Mouse (Mus musculus) gastrocnemius, postnatal 25 days (tissue): ENCODE measurements around the gene Tmc1. TPM values are rescaled to one million over a fixed set of nuclear protein-coding genes. Genes with fewer than 3 reads are reported as not detected.
A peak's percentile ranks its signal among the peaks of the same experiment; 100 is the strongest.

Experiments
- DNase-seq: peaks from one replicate; pipeline ENCODE4 v3.0.0; 2022
- long read RNA-seq, 2 experiments: library from polyadenylated mRNA; stranded (forward); transcript quantifications; one replicate each; pipeline ENCODE4 v2.0.0; 2021
- total RNA-seq, 2 experiments: library from RNA; stranded (reverse); gene quantifications; 1 replicate in 1 of 2; 2 replicates in 1 of 2; pipeline ENCODE4 v1.2.3; 2021

Gene Tmc1
- total RNA-seq, result not detected
- long read RNA-seq, experiment 1, partial matches to known transcripts, result 0 of 2 reads
- long read RNA-seq, experiment 1, other reads (novel, unspliced or antisense), result 2 of 2 reads
- long read RNA-seq, experiment 2, partial matches to known transcripts, result 0 of 1 reads
- long read RNA-seq, experiment 2, other reads (novel, unspliced or antisense), result 1 of 1 reads

- no peak for DNase-seq
Observed at GRCm38 (mm10) chr19:20953874-20954273, at the start of gene Tmc1. Tmc1 (minus strand) TSS chr19:20954202.

- no peak for DNase-seq
Observed at GRCm38 (mm10) chr19:21001552-21001951, 47.5 kb upstream of the Tmc1 start.

- DNase-seq, result no peak
Observed at GRCm38 (mm10) chr19:20979244-20979643, 25.2 kb upstream of the Tmc1 start.

DNA sequence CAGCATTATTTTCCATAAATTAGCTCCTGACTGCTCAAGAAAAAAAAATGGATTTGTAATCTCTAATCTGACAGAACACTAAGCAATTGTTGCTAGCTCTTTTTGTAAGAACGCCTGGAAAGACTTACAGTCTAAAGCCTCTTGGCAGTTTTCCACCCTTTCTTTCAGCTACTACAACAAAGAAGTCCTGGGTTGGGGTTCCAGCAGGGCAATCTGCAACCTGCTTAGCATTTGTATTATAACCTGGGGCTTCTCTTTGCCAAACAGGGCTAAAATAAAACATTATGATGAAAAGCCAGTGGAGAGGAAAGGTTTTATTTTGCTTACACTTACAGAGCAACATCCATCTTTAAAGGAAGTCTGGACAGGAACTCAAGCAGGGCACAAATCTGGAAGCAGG is 24.1 kb upstream of the Tmc1 start:
- no peak for DNase-seq

GRCm38 (mm10) chr19:20971926-20972325 is 17.9 kb upstream of the Tmc1 start:
- DNase-seq, result no peak

- DNase-seq, result no peak
Observed at GRCm38 (mm10) chr19:20954815-20955214, 813 bp upstream of the Tmc1 start.

GRCm38 (mm10) chr19:20944446-20944845 is 9.6 kb downstream of the Tmc1 start:
- no peak for DNase-seq

DNA sequence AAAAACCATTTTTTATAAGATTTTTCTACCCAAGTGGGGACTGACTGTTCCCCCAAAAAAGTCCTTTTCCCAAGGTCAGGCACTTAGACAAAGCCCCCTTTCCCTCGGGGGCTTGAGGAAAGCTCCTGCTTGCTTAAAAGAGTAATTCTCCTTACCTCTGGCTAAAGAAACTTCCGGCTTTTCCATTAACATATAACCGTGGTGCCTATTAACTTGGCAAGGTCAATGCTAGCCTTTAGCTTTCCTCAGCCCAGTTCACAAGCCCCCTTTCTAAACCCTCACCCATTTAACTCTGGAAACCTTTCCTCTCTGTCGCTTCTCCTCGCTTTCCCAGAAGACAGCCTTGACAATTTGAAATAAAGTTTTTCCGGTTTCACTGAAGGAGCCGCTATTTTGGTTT is 29.7 kb downstream of the Tmc1 start:
- no peak for DNase-seq

- no peak for DNase-seq
Observed at GRCm38 (mm10) chr19:20923336-20924211, 30.4 kb downstream of the Tmc1 start.

- DNase-seq, result no peak
Observed at GRCm38 (mm10) chr19:20918241-20918640, 35.8 kb downstream of the Tmc1 start.

GRCm38 (mm10) chr19:20915151-20915550 is 38.9 kb downstream of the Tmc1 start:
- no peak for DNase-seq

- DNase-seq, result no peak
Observed at GRCm38 (mm10) chr19:20910356-20910755, 43.6 kb downstream of the Tmc1 start.

DNA sequence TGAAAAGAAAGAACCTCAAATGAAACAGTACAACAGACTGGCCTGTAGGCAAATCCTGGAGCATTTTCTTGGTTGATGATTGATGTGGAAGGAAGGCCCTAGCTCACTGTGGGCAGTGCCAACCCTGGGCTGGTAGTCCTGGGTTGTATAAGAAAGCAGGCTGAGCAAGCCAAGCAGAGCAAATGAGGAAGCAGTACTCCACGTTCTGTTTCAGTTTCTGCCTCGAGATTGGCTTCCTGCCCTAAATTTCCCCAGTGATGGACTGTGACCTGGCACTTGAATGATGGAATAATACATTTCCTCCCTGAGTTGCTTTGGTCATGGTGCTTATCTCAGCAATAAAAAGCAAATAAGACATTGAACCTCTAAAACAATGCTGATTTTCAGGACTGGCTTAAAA is 72.8 kb downstream of the Tmc1 start:
- no peak for DNase-seq

DNA sequence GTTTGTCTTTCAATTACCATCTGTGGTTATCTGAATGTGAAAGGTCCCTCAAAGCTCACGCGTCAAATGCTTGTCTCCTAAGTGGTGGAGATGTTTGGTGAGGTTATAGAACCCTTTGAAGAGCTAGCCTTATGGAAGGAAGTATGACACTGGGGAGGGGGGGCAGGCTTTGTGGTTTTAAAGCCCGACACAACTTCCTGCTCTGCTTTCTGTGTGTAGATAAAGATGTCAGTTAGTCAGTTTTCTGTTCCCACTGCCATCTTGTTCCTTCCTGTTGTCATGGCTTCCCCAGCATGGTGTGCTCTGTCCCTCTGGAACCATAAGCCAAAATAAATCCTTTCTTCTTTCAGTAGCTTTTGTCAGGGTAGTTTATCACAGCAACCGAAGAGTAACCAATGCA is 78.1 kb downstream of the Tmc1 start:
- no peak for DNase-seq

- DNase-seq, result no peak
Observed at GRCm38 (mm10) chr19:20861779-20862178, 92.2 kb downstream of the Tmc1 start.

DNA sequence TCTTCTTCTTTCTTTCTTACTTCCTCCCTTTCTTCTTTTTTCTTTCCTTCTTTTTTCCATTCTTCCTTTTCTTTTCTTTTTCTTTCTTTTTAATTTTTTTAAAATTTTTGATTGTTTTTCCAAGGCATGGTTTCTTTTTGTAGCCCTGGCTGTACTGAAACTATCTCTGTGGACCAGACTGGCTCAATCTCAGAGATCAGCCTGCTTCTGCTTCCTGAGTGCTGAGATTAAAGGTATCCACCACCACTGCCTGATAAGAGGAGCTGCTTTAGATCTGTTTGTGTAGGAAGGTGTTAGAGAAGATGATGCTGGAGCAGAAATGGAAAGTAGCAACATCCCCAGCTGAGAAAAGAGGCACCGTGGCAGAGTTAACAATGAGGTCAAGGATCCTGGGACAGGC is 93.7 kb downstream of the Tmc1 start:
- no peak for DNase-seq

- DNase-seq, result no peak
Observed at GRCm38 (mm10) chr19:20857819-20858218, 96.2 kb downstream of the Tmc1 start.

DNA sequence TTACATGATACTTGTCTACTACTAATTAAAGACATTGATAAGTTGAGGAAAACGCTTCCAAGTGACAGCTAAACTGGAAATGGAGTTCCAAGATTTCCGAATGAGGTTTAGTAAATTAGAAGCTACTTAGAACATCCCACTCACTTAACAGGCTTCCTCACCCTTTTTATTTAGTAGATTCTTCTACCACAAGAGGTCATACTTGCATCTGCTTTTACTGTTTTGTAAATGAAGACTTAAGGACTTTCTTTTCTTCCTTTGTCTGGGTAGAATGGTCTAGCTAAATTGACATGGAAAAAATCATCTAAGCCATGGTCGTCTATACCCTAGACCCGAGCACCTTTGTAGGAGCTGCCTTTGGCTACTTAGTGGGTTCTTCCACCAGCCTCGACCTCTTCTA is 105.1 kb downstream of the Tmc1 start:
- DNase-seq, result no peak

- no peak for DNase-seq
Observed at GRCm38 (mm10) chr19:20847476-20848073, 106.4 kb downstream of the Tmc1 start.

- no peak for DNase-seq
Observed at GRCm38 (mm10) chr19:20837422-20837821, 116.6 kb downstream of the Tmc1 start.

- peak; percentile 19 for DNase-seq
Observed at GRCm38 (mm10) chr19:20836055-20836845, 117.8 kb downstream of the Tmc1 start.

GRCm38 (mm10) chr19:20834895-20835294 is 119.1 kb downstream of the Tmc1 start:
- DNase-seq, result no peak

DNA sequence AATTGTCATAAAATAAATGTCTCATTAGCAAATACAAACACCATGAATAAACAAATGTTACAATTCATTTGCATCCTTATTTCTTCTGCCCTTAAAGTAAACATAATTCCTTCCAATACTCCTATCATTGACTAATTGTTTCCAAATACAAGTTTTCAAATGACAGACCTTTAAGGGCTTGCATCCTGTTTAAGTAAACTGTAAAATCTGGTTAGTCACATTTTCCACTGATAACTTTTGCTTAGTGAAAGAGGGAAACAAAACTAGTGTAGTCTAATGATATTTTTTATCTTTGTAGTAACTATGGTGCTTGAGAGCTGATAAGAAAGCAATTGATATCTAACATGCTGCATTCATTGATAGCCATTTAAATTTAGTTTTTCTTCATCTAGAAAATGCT is 154.5 kb downstream of the Tmc1 start:
- no peak for DNase-seq
